Mouse (Mus musculus) embryo, embryonic 9.5 days (tissue): Measurements from ENCODE around the gene Srek1.

Experiments used
- DNase-seq: peaks from one replicate; pipeline ENCODE4 v3.0.0-alpha.2; 2017; ENCODE audit errors: extremely low spot score

Srek1 gene

DNA sequence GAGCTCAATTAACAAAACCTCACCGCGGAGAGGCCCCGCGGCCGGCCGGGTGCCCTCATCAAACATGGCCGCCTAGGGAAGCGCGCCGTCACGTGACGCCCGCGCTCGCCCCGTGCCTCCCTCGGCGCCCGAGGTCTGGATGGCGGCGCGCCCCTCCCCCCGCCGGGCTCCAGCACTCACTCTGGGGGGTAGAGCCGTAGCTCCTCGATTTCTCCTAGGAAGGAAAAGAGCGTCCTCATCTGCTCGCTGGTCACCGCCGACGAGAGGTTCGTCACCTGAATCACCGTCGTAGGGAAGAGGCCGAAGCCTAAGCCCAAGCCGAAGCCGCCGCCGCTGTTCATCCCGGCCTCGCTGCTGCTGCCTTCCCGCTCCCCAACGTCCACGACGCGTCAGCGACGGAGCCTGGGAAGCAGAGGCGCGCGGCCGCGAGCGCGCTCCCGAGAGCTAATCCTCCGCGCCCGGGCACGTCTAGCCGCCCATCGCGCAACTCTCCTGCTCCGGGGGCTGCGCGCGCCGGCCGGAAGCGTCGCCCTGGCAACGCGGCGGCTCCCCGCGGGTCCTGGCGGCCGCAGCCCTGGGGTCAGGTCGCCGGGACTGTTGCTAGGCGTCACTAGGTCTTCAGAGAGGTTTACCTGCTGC is at the start of gene Srek1:
Gene Srek1 (minus strand): TSS at position 490 of the 639 bp plus-strand sequence.
- peak; percentile 95 for DNase-seq

DNA sequence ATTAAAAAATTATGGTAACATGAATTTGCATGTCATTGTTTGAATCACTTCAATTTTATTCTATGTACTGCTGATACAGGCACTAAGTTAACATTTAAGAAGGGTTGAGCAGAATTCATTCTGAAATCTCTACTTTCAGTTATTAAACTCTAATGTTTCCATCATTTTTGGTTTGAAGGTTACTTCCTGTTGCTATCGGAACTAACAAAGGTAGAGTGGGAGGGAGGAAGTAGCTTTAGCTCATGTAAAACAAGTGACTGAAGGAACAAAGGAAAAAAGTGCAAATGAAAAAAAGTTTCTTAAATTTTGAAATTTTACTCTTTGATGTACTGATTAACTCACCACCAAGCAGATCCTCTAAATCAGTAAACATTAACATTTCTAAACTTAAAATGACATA is 47.9 kb upstream of the Srek1 start:
- no peak for DNase-seq

GRCm38 (mm10) chr13:103819377-103819776 is 45.0 kb upstream of the Srek1 start:
- no peak for DNase-seq

DNA sequence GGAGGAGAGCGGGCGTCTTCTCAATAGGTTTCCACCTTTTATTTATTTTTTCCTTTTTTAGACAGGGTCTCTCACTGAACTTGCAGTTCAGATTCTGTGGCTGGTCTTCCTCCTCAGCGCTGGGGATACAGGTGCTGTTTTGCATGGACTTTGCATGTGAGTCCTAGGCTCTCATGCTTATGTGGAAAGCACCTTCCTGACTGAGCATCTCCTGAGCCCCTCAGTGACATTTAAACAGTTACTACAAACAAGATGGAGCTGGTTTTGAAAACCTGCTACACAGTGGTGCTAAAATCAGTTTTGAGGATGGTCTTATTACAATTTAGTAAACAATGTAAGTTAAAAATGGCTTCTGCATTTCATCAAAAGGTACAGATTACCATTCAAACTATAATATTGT is 43.5 kb upstream of the Srek1 start:
- DNase-seq, result no peak

GRCm38 (mm10) chr13:103807464-103807863 is 33.1 kb upstream of the Srek1 start:
- DNase-seq, result no peak

DNA sequence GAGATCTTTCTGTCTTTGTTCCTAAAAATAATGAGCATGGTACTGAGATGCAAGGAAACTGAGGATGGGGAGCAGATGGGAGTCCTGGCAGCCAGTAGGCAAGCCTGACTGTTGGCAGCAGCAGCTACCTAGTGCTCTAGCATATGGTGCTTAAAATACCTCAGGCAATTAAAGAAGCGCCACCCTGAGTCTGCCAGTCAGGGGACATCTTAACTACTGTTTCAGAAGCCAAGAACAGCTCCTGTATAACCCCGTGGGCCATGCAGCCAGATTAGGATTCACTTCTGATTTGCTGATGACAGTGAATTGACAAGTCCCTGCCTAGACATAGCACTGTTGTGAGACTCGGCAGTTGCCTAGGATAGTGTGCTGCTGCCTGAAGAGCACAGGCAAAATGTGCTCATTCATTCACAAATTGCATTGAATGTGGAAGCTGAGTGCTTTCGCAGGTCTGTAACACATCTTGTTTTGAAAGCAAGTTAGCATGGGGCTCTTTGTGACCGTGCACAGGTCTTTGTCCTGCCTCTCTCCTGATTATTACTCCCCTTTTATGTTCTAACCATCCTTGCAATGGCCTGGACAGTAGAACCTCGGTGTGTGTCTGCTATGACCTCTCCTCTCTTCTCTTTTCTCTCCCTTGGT is 31.9 kb upstream of the Srek1 start:
- DNase-seq, result no peak

DNA sequence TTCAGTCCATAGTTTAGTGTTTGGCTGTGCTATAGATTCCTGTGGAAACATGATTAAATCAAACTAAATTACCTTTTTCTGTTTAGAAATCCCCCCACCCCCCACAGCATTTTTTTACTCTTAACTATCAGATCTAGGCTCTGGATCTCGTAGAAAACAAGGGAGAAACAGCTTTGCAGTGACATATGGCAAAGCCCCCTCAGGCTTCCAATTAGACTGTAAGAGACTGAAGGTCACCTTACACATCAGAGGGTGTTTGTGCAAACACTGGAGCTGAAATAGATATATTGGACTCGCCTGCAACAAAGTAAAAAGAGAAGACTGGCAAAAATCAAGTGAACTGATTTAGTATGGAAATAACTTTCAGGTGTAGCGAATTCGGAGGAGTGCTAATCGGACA is 29.3 kb upstream of the Srek1 start:
- DNase-seq, result no peak

DNA sequence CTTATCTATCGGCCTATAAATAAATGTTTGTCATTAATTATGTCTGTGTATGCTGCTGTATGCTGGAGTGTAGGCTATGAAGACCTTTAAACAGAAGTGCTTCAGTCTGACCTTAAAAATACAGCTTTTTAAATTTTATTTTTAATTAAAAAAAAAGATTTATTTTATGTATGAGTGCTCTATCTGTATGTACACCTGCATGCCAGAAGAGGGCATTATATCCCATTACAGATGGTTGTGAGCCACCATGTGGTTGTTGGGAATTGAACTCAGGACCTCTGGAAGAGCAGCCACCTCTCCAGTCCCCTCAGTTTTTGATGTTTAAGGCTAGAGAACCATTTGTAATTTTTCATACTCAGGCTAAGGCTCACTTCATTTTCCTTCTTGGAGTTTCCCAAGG is 26.6 kb upstream of the Srek1 start:
- DNase-seq, result no peak

GRCm38 (mm10) chr13:103794688-103795543 is 20.5 kb upstream of the Srek1 start:
- DNase-seq, result no peak

DNA sequence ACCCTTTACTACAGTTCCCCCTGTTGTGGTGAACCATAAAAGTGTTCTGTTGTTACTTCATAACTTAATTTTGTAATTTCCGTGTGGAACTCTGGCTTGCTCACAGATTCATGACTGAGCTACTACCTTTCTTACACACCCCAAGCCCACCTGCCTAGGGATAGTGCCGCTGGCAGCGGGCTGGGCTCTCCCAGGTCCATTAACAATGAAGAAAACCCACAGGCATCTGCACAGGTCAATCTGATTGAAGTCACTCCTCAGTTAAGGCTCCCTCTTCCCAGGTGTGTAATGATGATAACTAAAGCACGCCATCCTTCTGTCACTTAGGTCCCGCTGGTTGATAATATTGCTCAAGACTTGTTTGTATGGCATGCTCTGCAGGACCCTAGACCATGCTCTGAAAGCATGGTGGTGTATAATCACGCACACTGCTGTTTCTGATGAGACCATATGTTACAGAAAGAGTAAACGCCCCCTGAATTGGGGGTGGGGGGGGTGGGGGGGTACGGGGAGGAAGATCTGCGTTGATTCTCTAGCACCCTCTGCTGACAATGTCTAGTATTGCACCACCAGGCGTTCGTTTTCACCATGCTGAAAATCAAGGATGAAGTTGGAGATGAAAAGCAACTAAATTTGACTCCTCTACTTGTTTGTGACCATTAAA is 5.6 kb upstream of the Srek1 start:
- DNase-seq, result peak; percentile 52

GRCm38 (mm10) chr13:103777126-103777525 is 2.7 kb upstream of the Srek1 start:
- no peak for DNase-seq

GRCm38 (mm10) chr13:103773407-103774118 is 845 bp downstream of the Srek1 start:
- DNase-seq, result no peak

- peak; percentile 10 for DNase-seq
Observed at GRCm38 (mm10) chr13:103772917-103773316, 1.5 kb downstream of the Srek1 start.

DNA sequence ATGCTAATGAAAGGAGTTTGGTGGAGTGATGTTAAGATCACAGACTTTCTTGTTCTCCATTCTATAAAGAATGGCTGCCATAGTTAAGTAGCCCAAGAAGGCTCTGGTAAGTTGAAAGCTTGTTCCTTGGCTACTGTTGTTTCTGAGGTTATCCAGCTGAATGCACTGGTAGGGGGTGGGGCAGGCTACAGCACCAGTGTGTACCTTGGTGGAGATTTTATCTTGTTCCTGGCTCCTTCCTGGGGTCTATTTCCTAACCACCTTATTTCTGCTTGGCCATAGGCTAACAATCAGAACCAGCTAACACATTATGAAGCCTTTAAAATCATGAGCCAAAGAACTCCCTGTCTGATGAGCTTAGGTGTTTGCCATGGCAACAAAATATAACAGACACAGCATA is 3.6 kb downstream of the Srek1 start:
- no peak for DNase-seq

GRCm38 (mm10) chr13:103767935-103768334 is 6.5 kb downstream of the Srek1 start:
- DNase-seq, result no peak

DNA sequence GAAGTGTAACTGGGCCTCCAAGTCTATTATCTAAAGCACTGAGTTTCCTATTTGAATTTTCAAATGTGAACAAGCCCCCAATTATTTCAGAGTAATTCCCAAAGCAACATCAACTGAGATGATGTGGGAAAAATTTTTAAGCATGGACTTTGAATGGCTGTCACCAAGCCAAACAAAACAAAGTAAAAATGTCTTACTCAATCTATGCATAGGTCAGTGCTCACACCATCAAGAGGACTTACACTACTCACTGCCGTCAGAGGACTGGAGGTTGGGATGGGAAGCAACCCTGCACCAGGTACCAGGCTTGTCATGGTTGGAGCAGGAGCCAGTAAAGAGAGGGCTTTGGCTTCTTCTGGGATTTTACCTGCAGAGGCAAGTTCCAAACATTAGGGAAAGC is 10.8 kb downstream of the Srek1 start:
- DNase-seq, result no peak

DNA sequence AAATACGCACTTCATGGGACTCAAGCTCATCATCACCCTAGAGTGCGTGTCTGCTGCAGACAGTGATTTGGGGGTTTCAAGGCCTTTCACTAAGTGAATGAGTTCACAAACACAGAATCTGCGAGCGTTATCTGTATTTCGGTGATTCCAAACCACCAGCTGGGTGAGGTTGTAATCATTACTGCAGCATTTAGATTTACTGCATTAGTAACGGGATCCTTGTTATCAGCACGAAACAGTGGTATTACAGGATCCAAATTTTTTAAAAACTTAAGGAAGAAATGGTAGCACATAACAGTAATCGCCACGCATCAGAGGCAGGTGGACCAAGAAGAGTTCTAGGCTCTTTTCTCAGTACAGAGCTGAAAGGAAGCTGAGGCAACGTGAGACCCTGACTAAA is 12.4 kb downstream of the Srek1 start:
- DNase-seq, result no peak

DNA sequence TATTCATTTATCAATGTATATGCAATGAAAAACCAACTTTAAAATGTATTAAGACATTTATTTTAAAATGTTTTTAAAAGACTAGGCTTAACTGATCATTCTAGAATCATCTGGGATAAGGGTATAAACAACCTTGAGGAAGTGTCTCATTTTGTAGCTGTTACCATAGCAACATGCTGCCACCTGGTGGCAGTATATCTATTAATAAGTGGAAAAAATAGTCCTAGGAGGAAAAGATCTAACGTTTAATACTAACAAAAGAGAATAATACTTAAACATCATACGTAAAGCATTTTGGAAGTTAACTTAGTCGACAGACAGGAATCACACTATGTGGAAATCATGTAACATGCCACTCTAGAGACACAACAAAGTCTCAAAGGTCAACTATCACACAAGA is 23.0 kb downstream of the Srek1 start:
- DNase-seq, result no peak

DNA sequence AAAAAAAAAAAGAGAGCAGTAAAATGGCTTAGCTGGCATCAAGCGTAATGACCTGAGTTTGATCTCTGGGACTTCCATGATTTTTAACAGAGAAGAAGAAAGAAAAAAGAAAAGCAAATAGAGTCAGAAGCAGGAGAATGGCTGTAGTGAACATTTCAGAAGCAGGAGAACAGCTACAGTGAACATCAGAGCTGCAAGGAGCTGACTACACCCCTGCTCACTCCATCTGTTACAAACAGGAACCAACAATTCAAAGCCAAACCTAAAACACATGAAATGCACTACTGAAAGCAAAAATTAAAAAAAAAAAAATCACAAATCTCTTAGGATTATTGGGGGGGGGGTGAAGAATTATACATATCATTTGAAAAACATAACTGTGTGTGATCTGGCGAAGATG is 28.7 kb downstream of the Srek1 start:
- DNase-seq, result no peak

- no peak for DNase-seq
Observed at GRCm38 (mm10) chr13:103745160-103745559, 29.2 kb downstream of the Srek1 start.

DNA sequence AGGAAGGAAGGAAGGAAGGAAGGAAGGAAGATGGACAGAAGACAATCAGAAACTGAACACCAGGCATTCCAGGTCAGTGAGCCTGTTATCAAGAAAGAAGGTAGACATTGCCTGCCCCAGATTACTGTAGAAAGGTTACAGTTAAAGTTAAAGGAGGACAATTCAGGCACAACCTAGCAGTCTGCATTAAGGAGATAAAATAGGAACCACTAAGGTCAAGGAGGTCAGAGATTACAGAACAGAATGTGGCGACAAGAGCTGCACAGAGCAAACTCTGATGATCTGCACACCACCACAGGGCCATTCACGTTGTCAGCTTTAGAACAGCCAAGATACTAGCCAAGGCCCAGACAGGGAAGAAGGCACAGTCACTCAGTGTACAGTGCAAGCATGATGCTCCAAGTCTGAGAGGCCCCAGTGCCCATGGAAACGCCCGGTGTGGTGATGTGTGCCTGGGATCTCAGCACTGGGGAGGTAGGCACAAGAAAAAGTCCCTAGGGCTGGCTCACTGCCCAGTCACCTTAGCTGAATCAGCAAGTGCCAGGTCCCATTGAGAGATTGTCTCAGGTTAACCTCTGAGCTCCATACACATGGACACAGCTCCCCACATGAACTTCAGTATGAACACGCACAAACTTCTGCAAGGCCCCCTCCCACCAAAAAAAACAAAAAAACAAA is 38.9 kb downstream of the Srek1 start:
- no peak for DNase-seq
